Mouse (Mus musculus): ENCODE data around the gene Spata33.

Gene Spata33

DNA sequence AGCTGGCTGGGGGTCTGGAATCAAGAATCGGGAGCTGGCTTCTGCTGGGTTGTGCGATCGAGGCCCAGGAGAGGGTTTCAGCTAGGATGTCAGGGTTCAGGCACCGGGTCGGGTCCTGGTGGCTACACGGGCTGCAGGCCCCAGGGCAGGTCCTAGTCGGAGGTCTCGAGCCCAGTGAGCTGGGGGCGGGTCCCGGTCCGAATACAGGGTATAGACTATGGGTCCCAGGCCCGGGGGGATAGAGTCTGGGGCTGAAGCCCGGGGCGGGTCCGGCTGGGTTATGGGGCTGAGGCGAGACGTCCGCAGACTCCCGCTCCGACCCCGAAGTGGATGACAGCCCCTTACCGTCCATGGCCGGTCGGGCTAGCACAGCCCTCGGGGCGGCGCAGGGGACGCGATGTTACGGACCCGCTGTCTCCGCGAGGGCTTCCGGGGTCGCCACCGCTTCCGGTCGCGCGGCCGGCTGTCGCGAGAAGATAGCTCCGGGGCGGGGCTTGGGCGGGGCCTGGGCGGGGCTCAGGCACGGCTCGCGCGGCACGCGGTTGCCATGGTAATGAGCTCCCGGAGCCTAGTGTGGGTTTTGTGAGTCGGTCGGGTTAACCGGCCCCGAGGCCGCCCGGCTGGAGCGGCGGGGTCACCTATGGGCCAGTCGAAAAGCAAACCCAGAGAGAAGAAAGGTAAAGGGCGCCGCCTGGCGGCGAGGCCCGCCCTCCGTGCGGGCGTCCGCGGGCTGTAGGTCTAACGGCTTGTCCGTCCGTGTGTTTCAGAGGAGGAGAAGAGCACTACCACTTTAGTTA, at the start of gene Spata33, which contains the start of gene Chmp1a:
Spata33 (plus strand) TSS at position 512 of the 797 bp plus-strand sequence.
Chmp1a (minus strand) TSS at position 443 of the 797 bp plus-strand sequence.
- peak; percentile 35; the same call in 1 of the 2 replicates for TF ChIP-seq GATA4 (IDR thresholded peaks at IDR 0.05; ENCODE audit: insufficient replicate concordance, low read length)

- no peak for TF ChIP-seq GATA4 (IDR thresholded peaks at IDR 0.05; ENCODE audit: insufficient replicate concordance, low read length)
Measured at GRCm38 (mm10) chr8:123181391-123181790, 31.2 kb upstream of the Spata33 start.

DNA sequence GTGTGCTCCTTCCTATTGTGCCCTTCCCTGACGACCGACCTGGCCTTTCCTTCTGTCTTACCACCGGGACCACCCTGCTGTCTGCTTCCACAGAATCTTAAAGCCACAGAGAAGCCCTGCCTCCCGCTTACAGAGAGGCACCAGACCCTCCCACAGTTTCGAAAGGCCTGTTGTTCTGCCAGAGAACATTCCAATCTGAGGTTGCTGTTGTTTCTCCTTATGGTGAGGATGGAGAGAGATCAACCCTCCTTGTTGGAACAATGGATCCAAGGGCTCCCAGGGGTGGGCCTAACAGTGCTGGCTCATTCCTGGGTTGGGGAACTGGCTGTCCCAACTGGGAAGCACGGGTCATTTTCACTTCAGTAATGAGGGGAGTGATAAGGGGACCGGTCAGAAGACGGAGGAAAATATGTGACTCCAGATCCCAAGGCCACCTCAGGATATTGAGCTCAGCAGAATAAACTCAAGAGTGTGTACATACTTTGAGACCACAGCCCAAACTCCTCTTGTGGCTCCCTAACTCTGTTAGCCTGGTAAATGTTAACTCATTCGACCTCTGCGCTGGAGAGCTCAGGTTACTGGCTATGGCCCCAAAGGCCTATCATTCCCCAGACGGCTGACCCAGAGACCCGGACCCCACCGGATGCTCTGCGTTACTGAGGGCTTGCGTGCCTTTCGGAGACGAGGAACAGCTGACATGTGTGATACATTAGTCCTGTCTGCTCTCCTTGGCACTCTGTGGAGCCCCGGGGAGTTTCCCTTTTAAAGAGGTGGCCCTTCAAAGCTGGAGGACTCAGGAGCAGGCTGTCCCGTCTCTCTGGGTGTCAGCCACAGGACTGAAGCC, 26.8 kb upstream of the Spata33 start, which contains the start of gene Dpep1:
Dpep1 (plus strand) TSS at position 677 of the 844 bp plus-strand sequence.
- no peak for TF ChIP-seq GATA4 (IDR thresholded peaks at IDR 0.05; ENCODE audit: insufficient replicate concordance, low read length)

- no peak for TF ChIP-seq GATA4 (IDR thresholded peaks at IDR 0.05; ENCODE audit: insufficient replicate concordance, low read length)
Measured at GRCm38 (mm10) chr8:123188006-123188405, 24.6 kb upstream of the Spata33 start.

DNA sequence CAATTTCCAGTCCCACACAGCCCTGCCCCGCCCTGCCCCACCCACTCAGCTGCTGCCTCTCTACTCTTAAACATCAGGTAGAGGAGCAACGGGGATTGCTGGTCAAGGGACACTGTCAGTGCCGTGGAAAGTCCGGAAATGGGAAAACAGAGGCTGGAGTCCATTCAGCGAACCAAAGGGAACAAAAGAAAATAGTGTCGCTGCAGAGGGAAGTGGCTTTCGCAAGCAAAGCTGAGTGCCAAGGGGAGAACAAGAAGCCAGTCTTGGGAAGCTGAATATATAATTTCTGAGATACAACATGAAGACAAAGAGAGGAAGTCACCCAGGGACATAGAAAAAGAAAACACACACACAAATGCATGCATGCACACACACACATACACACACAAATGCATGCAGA, 23.8 kb upstream of the Spata33 start:
- TF ChIP-seq GATA4 (IDR thresholded peaks at IDR 0.05; ENCODE audit: insufficient replicate concordance, low read length): no peak

- TF ChIP-seq GATA4 (IDR thresholded peaks at IDR 0.05; ENCODE audit: insufficient replicate concordance, low read length): no peak
Measured at GRCm38 (mm10) chr8:123190678-123191077, 22.0 kb upstream of the Spata33 start.

DNA sequence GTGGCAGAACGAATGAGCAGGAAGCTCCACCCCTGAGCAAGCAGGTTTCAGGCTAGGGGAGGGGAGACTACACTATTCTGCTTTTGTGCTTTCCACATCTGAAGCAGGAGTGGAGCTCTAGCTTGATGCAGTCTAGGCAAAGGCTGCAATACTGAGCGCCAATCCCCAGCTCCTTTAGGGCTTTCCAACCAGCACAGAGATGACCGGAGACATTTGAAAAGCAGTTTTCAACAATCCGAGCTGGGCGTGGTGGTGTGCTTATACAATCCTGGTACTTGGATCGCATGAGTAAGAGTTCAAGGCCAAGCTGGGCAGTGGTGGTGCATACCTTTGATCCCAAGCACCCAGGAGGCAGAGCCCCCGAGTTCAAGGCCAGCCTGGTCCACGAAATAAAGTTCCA, 20.7 kb upstream of the Spata33 start:
- no peak for TF ChIP-seq GATA4 (IDR thresholded peaks at IDR 0.05; ENCODE audit: insufficient replicate concordance, low read length)

DNA sequence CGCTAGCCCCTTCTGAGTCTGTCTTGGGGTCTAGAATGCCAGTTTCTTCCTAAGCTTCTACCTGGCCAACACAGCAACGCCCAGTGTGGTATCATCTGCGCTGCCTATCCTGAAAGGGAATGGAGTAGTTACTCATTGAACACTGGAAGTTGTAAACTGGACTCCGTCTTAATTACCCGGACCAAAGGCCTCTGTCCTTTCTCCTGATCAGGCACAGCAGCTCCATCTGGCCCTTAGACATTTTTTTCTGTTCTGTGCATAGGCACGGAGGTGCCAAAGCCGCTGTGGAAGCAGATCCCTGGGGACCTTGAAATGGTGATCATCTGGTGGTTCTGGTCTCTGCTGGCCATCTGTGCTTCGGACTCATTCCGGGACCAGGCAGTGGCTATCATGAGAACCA, 18.9 kb upstream of the Spata33 start:
- TF ChIP-seq GATA4 (IDR thresholded peaks at IDR 0.05; ENCODE audit: insufficient replicate concordance, low read length): no peak

GRCm38 (mm10) chr8:123199864-123200263, 12.8 kb upstream of the Spata33 start:
- TF ChIP-seq GATA4 (IDR thresholded peaks at IDR 0.05; ENCODE audit: insufficient replicate concordance, low read length): no peak

GRCm38 (mm10) chr8:123202288-123202687, 10.3 kb upstream of the Spata33 start:
- TF ChIP-seq GATA4 (IDR thresholded peaks at IDR 0.05; ENCODE audit: insufficient replicate concordance, low read length): no peak

- TF ChIP-seq GATA4 (IDR thresholded peaks at IDR 0.05; ENCODE audit: insufficient replicate concordance, low read length): no peak
Measured at GRCm38 (mm10) chr8:123203571-123203970, 9.1 kb upstream of the Spata33 start.

DNA sequence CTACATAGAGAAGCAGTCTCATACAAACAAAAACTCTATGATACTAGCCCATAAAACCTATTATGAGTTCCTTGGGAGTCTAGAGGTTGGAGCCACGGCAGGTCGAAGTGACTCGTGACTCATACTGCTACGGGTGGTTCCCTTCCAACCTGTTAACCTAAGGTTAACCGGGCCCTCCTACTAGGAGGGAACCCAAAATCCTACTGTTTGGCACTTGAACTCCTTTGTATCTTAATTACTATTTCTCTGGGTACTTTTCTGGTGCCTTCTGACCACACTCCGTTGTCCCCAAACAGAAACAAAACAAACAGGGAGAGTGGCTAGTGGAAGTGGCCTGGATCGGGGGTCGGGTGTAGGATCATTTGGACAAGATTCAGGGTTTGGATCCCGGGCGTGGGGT, 756 bp upstream of the Spata33 start:
- TF ChIP-seq GATA4 (IDR thresholded peaks at IDR 0.05; ENCODE audit: insufficient replicate concordance, low read length): no peak

- TF ChIP-seq GATA4 (IDR thresholded peaks at IDR 0.05; ENCODE audit: insufficient replicate concordance, low read length): no peak
Measured at GRCm38 (mm10) chr8:123213118-123213772, 613 bp downstream of the Spata33 start.

GRCm38 (mm10) chr8:123215430-123215829, 2.8 kb downstream of the Spata33 start:
- TF ChIP-seq GATA4 (IDR thresholded peaks at IDR 0.05; ENCODE audit: insufficient replicate concordance, low read length): no peak

DNA sequence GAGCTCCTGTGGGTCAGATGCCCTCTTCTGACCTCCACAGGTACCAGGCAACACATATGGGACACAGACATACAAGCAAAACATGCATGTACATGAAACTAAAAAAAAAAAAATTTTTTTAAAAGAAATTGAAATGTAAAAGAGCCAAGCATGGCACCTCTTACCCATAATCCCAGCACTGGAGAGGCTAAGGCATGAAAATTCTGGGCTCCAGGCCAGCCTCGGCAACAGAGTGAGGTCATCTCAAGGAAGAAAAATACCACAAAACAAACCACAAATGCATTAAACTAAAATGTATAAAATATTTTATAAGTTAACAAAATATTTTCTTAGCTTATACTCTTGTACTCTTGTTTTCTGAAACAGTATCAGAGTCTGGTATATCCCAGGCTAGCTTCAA, 8.3 kb downstream of the Spata33 start:
- no peak for TF ChIP-seq GATA4 (IDR thresholded peaks at IDR 0.05; ENCODE audit: insufficient replicate concordance, low read length)
